Mouse (Mus musculus): ENCODE measurements at regions not wholly inside any gene's neighbourhood (a gene's known extent, or its start where the extent isn't known, plus 50 kb on each side); places are given as distances from the start of the nearest gene placed in this dataset.

- DNase-seq (ENCODE audit: low spot score in 2 of 2) = no peak
Measured at GRCm38 (mm10) chr3:131914997-131915396, 170.1 kb upstream of the Dkk2 start.

- no peak for DNase-seq (ENCODE audit: low spot score in 2 of 2)
Measured at GRCm38 (mm10) chr3:131917734-131918534, 167.2 kb upstream of the Dkk2 start.

- peak; percentile 4 to 44 for DNase-seq (ENCODE audit: low spot score in 2 of 2)
Measured at GRCm38 (mm10) chr3:131919476-131919875, 165.6 kb upstream of the Dkk2 start.

- DNase-seq (ENCODE audit: low spot score in 2 of 2) = no peak
Measured at GRCm38 (mm10) chr3:131921161-131921560, 163.9 kb upstream of the Dkk2 start.

- no peak for DNase-seq (ENCODE audit: low spot score in 2 of 2)
Measured at GRCm38 (mm10) chr3:131922733-131923132, 162.4 kb upstream of the Dkk2 start.

GRCm38 (mm10) chr3:131940896-131941295 is 144.2 kb upstream of the Dkk2 start:
- DNase-seq (ENCODE audit: low spot score in 2 of 2) = no peak

- DNase-seq (ENCODE audit: low spot score in 2 of 2) = no peak
Measured at GRCm38 (mm10) chr3:131941961-131942753, 142.9 kb upstream of the Dkk2 start.

GRCm38 (mm10) chr3:131943436-131943835 is 141.7 kb upstream of the Dkk2 start:
- no peak for DNase-seq (ENCODE audit: low spot score in 2 of 2)

GRCm38 (mm10) chr3:131955771-131956170 is 129.3 kb upstream of the Dkk2 start:
- no peak for DNase-seq (ENCODE audit: low spot score in 2 of 2)

GRCm38 (mm10) chr3:131960636-131961035 is 124.5 kb upstream of the Dkk2 start:
- no peak for DNase-seq (ENCODE audit: low spot score in 2 of 2)

- DNase-seq (ENCODE audit: low spot score in 2 of 2) = no peak
Measured at GRCm38 (mm10) chr3:131961571-131961970, 123.5 kb upstream of the Dkk2 start.

- DNase-seq (ENCODE audit: low spot score in 2 of 2) = no peak
Measured at GRCm38 (mm10) chr3:131962870-131963269, 122.2 kb upstream of the Dkk2 start.

GRCm38 (mm10) chr3:131964952-131965351 is 120.1 kb upstream of the Dkk2 start:
- no peak for DNase-seq (ENCODE audit: low spot score in 2 of 2)

GRCm38 (mm10) chr3:131965456-131966160 is 119.5 kb upstream of the Dkk2 start:
- no peak for DNase-seq (ENCODE audit: low spot score in 2 of 2)

- no peak for DNase-seq (ENCODE audit: low spot score in 2 of 2)
Measured at GRCm38 (mm10) chr3:131967288-131967687, 117.8 kb upstream of the Dkk2 start.

- no peak for DNase-seq (ENCODE audit: low spot score in 2 of 2)
Measured at GRCm38 (mm10) chr3:131970827-131971226, 114.3 kb upstream of the Dkk2 start.

- peak in 1 of 2 experiments; percentile 7 for DNase-seq (ENCODE audit: low spot score in 2 of 2)
Measured at GRCm38 (mm10) chr3:131975940-131976628, 109.0 kb upstream of the Dkk2 start.

GRCm38 (mm10) chr3:131983292-131983691 is 101.8 kb upstream of the Dkk2 start:
- no peak for DNase-seq (ENCODE audit: low spot score in 2 of 2)

- no peak for DNase-seq (ENCODE audit: low spot score in 2 of 2)
Measured at GRCm38 (mm10) chr3:131998838-131999613, 86.1 kb upstream of the Dkk2 start.

- no peak for DNase-seq (ENCODE audit: low spot score in 2 of 2)
Measured at GRCm38 (mm10) chr3:132006191-132006590, 78.9 kb upstream of the Dkk2 start.

GRCm38 (mm10) chr3:132006912-132007311 is 78.2 kb upstream of the Dkk2 start:
- DNase-seq (ENCODE audit: low spot score in 2 of 2) = no peak

Data from left cerebral cortex, adult 8-10 months (tissue).